Mouse (Mus musculus) kidney, adult 9 months (tissue): Measurements from ENCODE around the gene Palld.

Experiments used
- DNase-seq: peaks from one replicate; pipeline ENCODE4 v3.0.0; 2022

Palld gene

GRCm38 (mm10) chr8:61851270-61851669 is 51.2 kb downstream of the Palld start:
- DNase-seq: no peak

GRCm38 (mm10) chr8:61848581-61849162 is 53.8 kb downstream of the Palld start:
- DNase-seq: peak; percentile 5

GRCm38 (mm10) chr8:61847494-61847893 is 55.0 kb downstream of the Palld start:
- DNase-seq: no peak

GRCm38 (mm10) chr8:61844992-61845391 is 57.5 kb downstream of the Palld start:
- no peak for DNase-seq

- no peak for DNase-seq
Measured at GRCm38 (mm10) chr8:61844575-61844974, 57.9 kb downstream of the Palld start.

- no peak for DNase-seq
Measured at GRCm38 (mm10) chr8:61843776-61844175, 58.7 kb downstream of the Palld start.

- no peak for DNase-seq
Measured at GRCm38 (mm10) chr8:61833211-61833610, 69.3 kb downstream of the Palld start.

GRCm38 (mm10) chr8:61831944-61832343 is 70.5 kb downstream of the Palld start:
- peak; percentile 2 for DNase-seq

GRCm38 (mm10) chr8:61830821-61831220 is 71.7 kb downstream of the Palld start:
- no peak for DNase-seq

- DNase-seq: no peak
Measured at GRCm38 (mm10) chr8:61824563-61824962, 77.9 kb downstream of the Palld start.

- no peak for DNase-seq
Measured at GRCm38 (mm10) chr8:61823157-61823556, 79.3 kb downstream of the Palld start.

GRCm38 (mm10) chr8:61803764-61804163 is 98.7 kb downstream of the Palld start:
- no peak for DNase-seq

- no peak for DNase-seq
Measured at GRCm38 (mm10) chr8:61802840-61803239, 99.7 kb downstream of the Palld start.

- DNase-seq: no peak
Measured at GRCm38 (mm10) chr8:61797391-61797947, 105.0 kb downstream of the Palld start.

- no peak for DNase-seq
Measured at GRCm38 (mm10) chr8:61796537-61797050, 105.9 kb downstream of the Palld start.

GRCm38 (mm10) chr8:61789946-61790345 is 112.5 kb downstream of the Palld start:
- no peak for DNase-seq

GRCm38 (mm10) chr8:61789289-61789688 is 113.2 kb downstream of the Palld start:
- no peak for DNase-seq

- no peak for DNase-seq
Measured at GRCm38 (mm10) chr8:61782931-61783491, 119.5 kb downstream of the Palld start.

- DNase-seq: no peak
Measured at GRCm38 (mm10) chr8:61780652-61781257, 121.7 kb downstream of the Palld start.

GRCm38 (mm10) chr8:61778194-61778593 is 124.3 kb downstream of the Palld start:
- DNase-seq: no peak

GRCm38 (mm10) chr8:61776560-61776959 is 125.9 kb downstream of the Palld start:
- no peak for DNase-seq

- no peak for DNase-seq
Measured at GRCm38 (mm10) chr8:61775936-61776335, 126.6 kb downstream of the Palld start.

- DNase-seq: no peak
Measured at GRCm38 (mm10) chr8:61774161-61774560, 128.3 kb downstream of the Palld start.

- no peak for DNase-seq
Measured at GRCm38 (mm10) chr8:61773595-61774088, 128.8 kb downstream of the Palld start.
